In the genomic region with DNA sequence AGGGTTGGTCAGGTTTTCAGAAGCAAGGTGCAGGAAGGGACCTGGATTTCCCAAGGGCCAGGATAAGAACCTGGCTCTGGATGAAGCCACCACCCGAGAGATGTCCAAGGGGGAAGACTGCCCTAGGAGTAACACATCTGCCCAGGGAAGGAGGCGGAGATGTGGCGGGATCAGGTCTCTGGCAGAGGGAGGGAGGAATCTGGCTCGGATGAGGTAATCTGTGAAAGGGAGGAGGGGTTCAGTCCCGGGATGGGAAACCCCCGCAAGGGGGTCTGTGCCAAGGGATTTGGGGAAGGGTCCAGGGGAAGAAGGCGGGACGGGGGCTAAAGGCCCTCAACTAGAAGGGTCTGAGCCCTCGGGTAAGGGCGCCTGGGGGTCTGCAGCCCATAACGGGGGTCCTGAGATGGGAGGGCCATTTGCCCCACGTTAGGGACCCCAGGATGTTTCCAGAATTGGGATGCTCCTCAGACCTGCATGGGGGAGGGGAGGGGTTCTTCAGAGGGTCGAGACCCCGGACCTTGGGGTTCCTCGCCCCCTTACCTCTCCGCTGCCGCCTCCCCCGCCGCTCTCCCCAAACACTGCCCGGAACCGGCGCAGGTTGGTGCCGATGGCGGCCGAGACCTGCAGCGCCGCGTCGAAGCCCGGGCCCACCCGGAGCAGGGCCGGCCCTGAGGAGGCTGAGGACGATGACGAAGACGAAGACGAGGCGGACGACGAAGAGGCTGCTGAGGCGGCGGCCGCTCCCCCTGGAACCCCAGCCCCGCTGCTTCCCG, we compare ENCODE assay signal across 8 mouse cellular contexts. TPM values are rescaled to one million over a fixed set of nuclear protein-coding genes. Genes with fewer than 3 reads are reported as not detected.
DNase-seq lines count a peak whose midpoint lies in the region; ATAC-seq lines count a peak whose summit lies in the region.

No protein-coding gene starts in this region.

- H3K4me3 ChIP-seq in macrophage (ENCODE audit: inconsistent target) = peak overlapping the region; percentile 94
- H3K4me3 ChIP-seq in stomach, embryonic 16.5 days (replicated peaks; ENCODE audit: low read length) = peak overlapping the region; percentile 94

- no peaks in the 10 kb centered on the region for H3K9me3 ChIP-seq in stomach, embryonic 16.5 days (replicated peaks; ENCODE audit: control insufficient read depth, low read length)

- under 1% methylated on average over 35 of the region's 44 CpGs for WGBS in macrophage (ENCODE audit: missing documents)
- under 1% methylated on average over 35 of the region's 44 CpGs for WGBS in stomach, embryonic 16.5 days

- H3K4me1 ChIP-seq in stomach, embryonic 16.5 days (ENCODE audit: control insufficient read depth, insufficient read depth, low read length) = peaks cover 37% of the 10 kb centered on the region

- H3K79me2 ChIP-seq in macrophage (ENCODE audit: inconsistent target) = peaks cover 52% of the 10 kb centered on the region

- intact Hi-C loops in heart, postnatal 25 days (cut with DNase I) = loop anchor here (2.0 to 5.0 kb wide), 2 partner anchors 40 to 108 kb away; a partner anchor contains a TSS

- no peaks in the 10 kb centered on the region for H3K27me3 ChIP-seq in stomach, embryonic 16.5 days (ENCODE audit: control insufficient read depth, insufficient read depth, low read length)

- no peaks in the 10 kb centered on the region for H3K36me3 ChIP-seq in macrophage (ENCODE audit: inconsistent target)
- no peaks in the 10 kb centered on the region for H3K36me3 ChIP-seq in stomach, embryonic 16.5 days (ENCODE audit: control insufficient read depth, insufficient read depth, low read length)

- peak overlapping the region; percentile 54 for H3K27ac ChIP-seq in macrophage
- H3K27ac ChIP-seq in stomach, embryonic 16.5 days (ENCODE audit: low read length) = peak overlapping the region; percentile 93

- peak overlapping the region; percentile 96 for H3K9ac ChIP-seq in stomach, embryonic 16.5 days (ENCODE audit: low read length)

- H3K4me2 ChIP-seq in stomach, embryonic 16.5 days (ENCODE audit: low read depth, low read length) = peak overlapping the region; percentile 89

- peak; percentile 95 for DNase-seq in heart, adult 11 months
- DNase-seq in heart, postnatal 25 days (ENCODE audit: low spot score) = no peak
- peak; percentile 19 for DNase-seq in ES-CJ7 (ENCODE audit: low read depth, low spot score)
- DNase-seq in cerebellum, adult 9-11 months = peak; percentile 80
- peak; percentile 31 to 47 for DNase-seq in heart, adult 9 months (ENCODE audit: low spot score in 2 of 2)
- DNase-seq in kidney, postnatal 10 days = peak; percentile 48

- ATAC-seq in stomach, embryonic 16.5 days (ENCODE audit: insufficient read depth, low FRiP score) = peak; percentile 23

RNA-seq across cellular contexts. Expression of a gene that starts 0.6 kb away (rescaled TPM):
- total RNA-seq in heart, postnatal 25 days (2021) = 10 to 100 TPM; 23.2 to 28.1 TPM
- total RNA-seq in macrophage (2018; cell fraction: chromatin; rRNA removed) = 100 to 1,000 TPM in 25 of 26 experiments, 10 to 100 TPM in 1; 81.2 to 493 (median 210) TPM
- 10 to 100 TPM; 13.6 to 31.3 (median 21.3) TPM for total RNA-seq in macrophage (2018; cell fraction: cytosol; rRNA removed)
- total RNA-seq in macrophage (2018; cell fraction: nucleus; rRNA removed) = 100 to 1,000 TPM in 8 of 26 experiments, 10 to 100 TPM in 18; 47.2 to 225 (median 82.2) TPM
- polyA plus RNA-seq in macrophage (2018) = 8.0 to 17.8 TPM (median 11.8 TPM) in 3 replicates
- polyA plus RNA-seq in stomach, embryonic 16.5 days (2015; fragmentation: Nextera tagmentation; extraction: Ambion mirVana) = 7.1 and 8.8 TPM in 2 replicates

RNA-seq across cellular contexts. Expression of a gene that starts 40.0 kb away (rescaled TPM):
- 1,000 to 10,000 TPM; 1,628 to 1,660 TPM for total RNA-seq in heart, postnatal 25 days (2021)
- total RNA-seq in macrophage (2018; cell fraction: chromatin; rRNA removed) = 10 to 100 TPM; 18.6 to 73.1 (median 41.7) TPM
- total RNA-seq in macrophage (2018; cell fraction: cytosol; rRNA removed) = 100 to 1,000 TPM; 373 to 557 (median 450) TPM
- total RNA-seq in macrophage (2018; cell fraction: nucleus; rRNA removed) = 100 to 1,000 TPM in 10 of 26 experiments, 10 to 100 TPM in 16; 38.5 to 162 (median 89.3) TPM
- polyA plus RNA-seq in macrophage (2018) = 222 to 622 TPM (median 524 TPM) in 3 replicates
- polyA plus RNA-seq in stomach, embryonic 16.5 days (2015; fragmentation: Nextera tagmentation; extraction: Ambion mirVana) = 660 and 783 TPM in 2 replicates
